Mouse (Mus musculus) layer of hippocampus, postnatal 14 days (tissue): ENCODE data around the gene Dusp22. TPM values are rescaled to one million over a fixed set of nuclear protein-coding genes. Genes with fewer than 3 reads are reported as not detected.

ENCODE experiments used
- DNase-seq, 2 experiments: peaks; one replicate each; pipeline ENCODE4 v3.0.0; 2021 to 2022; ENCODE audit warnings: low spot score in 2 of 2, mixed read lengths in 1 of 2
- total RNA-seq, 2 experiments: library from RNA; stranded (reverse); gene quantifications; 2 replicates each; pipeline ENCODE4 v1.2.3; 2021

Dusp22 gene
- total RNA-seq, 2 experiments from 2014 or later = 26.9 to 28.2 TPM

GRCm38 (mm10) chr13:30749021-30749556 is 89.3 kb downstream of the Dusp22 start, which contains the start of gene Irf4:
Gene Irf4 (plus strand): TSS chr13:30749226.
- DNase-seq = no peak

GRCm38 (mm10) chr13:30749557-30750141 is 89.8 kb downstream of the Dusp22 start:
- DNase-seq = no peak

- DNase-seq = no peak
These were observed 90.9 kb downstream of the Dusp22 start for GRCm38 (mm10) chr13:30750461-30751303.

- DNase-seq = no peak
These were observed 91.4 kb downstream of the Dusp22 start for GRCm38 (mm10) chr13:30751304-30751580.

GRCm38 (mm10) chr13:30752581-30753187 is 92.9 kb downstream of the Dusp22 start:
- no peak for DNase-seq

GRCm38 (mm10) chr13:30753441-30753840 is 93.6 kb downstream of the Dusp22 start:
- DNase-seq = no peak

GRCm38 (mm10) chr13:30754066-30754465 is 94.3 kb downstream of the Dusp22 start:
- DNase-seq = no peak

GRCm38 (mm10) chr13:30754825-30755476 is 95.2 kb downstream of the Dusp22 start:
- DNase-seq = no peak

GRCm38 (mm10) chr13:30755577-30755976 is 95.8 kb downstream of the Dusp22 start:
- no peak for DNase-seq

- DNase-seq = no peak
These were observed 96.3 kb downstream of the Dusp22 start for GRCm38 (mm10) chr13:30755998-30756639.

GRCm38 (mm10) chr13:30757264-30757900 is 97.6 kb downstream of the Dusp22 start:
- DNase-seq = no peak

- DNase-seq = no peak
These were observed 99.1 kb downstream of the Dusp22 start for GRCm38 (mm10) chr13:30758789-30759381.

- DNase-seq = no peak
These were observed 100.7 kb downstream of the Dusp22 start for GRCm38 (mm10) chr13:30760374-30761090.

Other genes starting within 250 kb of the Dusp22 start
- gene Uqcrfs1, start 114.6 kb upstream of the Dusp22 start, total RNA-seq = 100 to 1,000 TPM; 183 to 185 TPM
- under 1 TPM; 0.12 to 0.16 TPM for gene Irf4, start 89.2 kb downstream of the Dusp22 start, total RNA-seq